Mouse (Mus musculus) cerebellum, adult (tissue): ENCODE results near the gene Pars2.

ENCODE experiments used
- ATAC-seq: cut with Nextera tagmentation; 2 replicates; pipeline ENCODE4 v1.9.2; 2017; ENCODE audit warnings: mild to moderate bottlenecking, moderate library complexity, mixed read lengths; ENCODE audit not compliant: insufficient number of reproducible peaks, low FRiP score, low TSS enrichment

Pars2 gene

GRCm38 (mm10) chr4:106633281-106634085 is 17.4 kb upstream of the Pars2 start:
- no peak for ATAC-seq

GRCm38 (mm10) chr4:106634086-106634479 is 16.8 kb upstream of the Pars2 start:
- ATAC-seq, result no peak

- ATAC-seq, result no peak; the same call in 1 of the 2 replicates
Measured at GRCm38 (mm10) chr4:106643483-106644217, 7.2 kb upstream of the Pars2 start.

- no peak for ATAC-seq
Measured at GRCm38 (mm10) chr4:106644218-106644610, 6.7 kb upstream of the Pars2 start.

- ATAC-seq, result no peak
Measured at GRCm38 (mm10) chr4:106645797-106646196, 5.1 kb upstream of the Pars2 start.

GRCm38 (mm10) chr4:106647137-106647536 is 3.7 kb upstream of the Pars2 start:
- no peak for ATAC-seq

- ATAC-seq, result no peak
Measured at GRCm38 (mm10) chr4:106652546-106652945, 1.7 kb downstream of the Pars2 start.

GRCm38 (mm10) chr4:106653051-106653450 is 2.2 kb downstream of the Pars2 start:
- no peak for ATAC-seq

- no peak for ATAC-seq
Measured at GRCm38 (mm10) chr4:106655681-106656080, 4.8 kb downstream of the Pars2 start.

GRCm38 (mm10) chr4:106663956-106664470 is 13.1 kb downstream of the Pars2 start:
- ATAC-seq, result no peak

- ATAC-seq, result no peak
Measured at GRCm38 (mm10) chr4:106664697-106665096, 13.8 kb downstream of the Pars2 start.

GRCm38 (mm10) chr4:106665269-106665668 is 14.4 kb downstream of the Pars2 start:
- ATAC-seq, result no peak

- ATAC-seq, result no peak
Measured at GRCm38 (mm10) chr4:106665673-106666072, 14.8 kb downstream of the Pars2 start.

- ATAC-seq, result no peak
Measured at GRCm38 (mm10) chr4:106666546-106666945, 15.7 kb downstream of the Pars2 start.

GRCm38 (mm10) chr4:106676749-106677148 is 25.9 kb downstream of the Pars2 start:
- ATAC-seq, result no peak

GRCm38 (mm10) chr4:106678442-106679118 is 27.7 kb downstream of the Pars2 start, which contains the start of gene Ttc4:
Gene Ttc4, minus strand, starts transcription at chr4:106678944.
- peak; percentile 90 for ATAC-seq

GRCm38 (mm10) chr4:106679152-106679551 is 28.3 kb downstream of the Pars2 start:
- no peak for ATAC-seq

GRCm38 (mm10) chr4:106680955-106681354 is 30.1 kb downstream of the Pars2 start:
- no peak for ATAC-seq

GRCm38 (mm10) chr4:106688636-106689296 is 37.9 kb downstream of the Pars2 start:
- ATAC-seq, result no peak

GRCm38 (mm10) chr4:106693841-106694430 is 43.1 kb downstream of the Pars2 start:
- ATAC-seq, result no peak
